Mouse (Mus musculus): ENCODE measurements around the gene Numb. TPM values are rescaled to one million over a fixed set of nuclear protein-coding genes. Genes with fewer than 3 reads are reported as not detected.

Gene Numb
- total and polyA plus RNA-seq, 3 experiments: 8.4 to 14.6 TPM; not detected in 1

DNA sequence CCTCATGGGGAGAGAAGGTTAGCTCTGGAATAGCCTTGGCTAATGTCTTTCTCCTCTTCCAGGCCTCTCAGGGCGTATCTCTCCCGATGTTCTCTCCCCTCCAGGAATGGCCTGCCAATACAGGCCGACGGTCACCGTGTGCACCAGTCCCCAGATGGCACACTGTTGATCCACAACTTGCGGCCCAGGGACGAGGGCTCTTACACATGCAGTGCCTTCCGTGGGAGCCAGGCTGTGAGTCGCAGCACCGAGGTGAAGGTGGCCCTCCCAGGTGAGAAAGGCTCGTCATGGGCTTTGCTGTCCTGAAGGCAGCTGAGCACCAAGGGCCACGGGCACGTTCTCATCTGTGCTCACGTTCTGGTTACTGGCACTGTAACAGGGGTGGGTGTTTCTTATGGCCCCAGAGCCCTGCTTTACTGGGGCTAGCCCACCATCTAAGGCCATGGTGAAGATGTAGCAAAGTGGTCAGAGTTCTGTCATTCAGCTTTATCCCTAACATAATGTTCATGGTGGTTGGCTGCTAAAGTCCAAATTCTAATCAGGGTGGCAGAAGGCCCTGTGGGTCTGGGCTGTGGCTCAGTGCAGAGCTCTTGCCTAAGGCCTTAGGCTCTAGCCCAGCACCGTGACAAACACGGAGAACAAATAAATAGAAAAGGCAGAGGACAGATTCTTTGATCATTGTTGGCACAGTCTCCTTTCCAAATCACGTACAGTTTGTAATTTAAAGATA is 132.5 kb downstream of the Numb start:
- DNase-seq (ENCODE audit: low read depth, low spot score): no peak
- no peaks in the 10 kb centered on the region for H3K79me2 ChIP-seq (ENCODE audit: control insufficient read depth, insufficient read depth, low read length, poor library complexity)
- no peaks in the 10 kb centered on the region for H3K9me3 ChIP-seq (replicated peaks; ENCODE audit: insufficient read depth, low read length)
- H3K36me3 ChIP-seq (ENCODE audit: control insufficient read depth in 1 of 2, insufficient read depth in 2 of 2, low read length in 2 of 2): no peaks in the 10 kb centered on the region; a peak in 1 of 4 replicates
- H3K27me3 ChIP-seq (ENCODE audit: control insufficient read depth in 1 of 2, insufficient read depth in 2 of 2, low read length in 2 of 2): no peaks in the 10 kb centered on the region
- no peak overlapping the region for H3K9ac ChIP-seq (ENCODE audit: control insufficient read depth, low read depth, low read length, poor library complexity, severe bottlenecking)
- H3K4me1 ChIP-seq (ENCODE audit: control insufficient read depth in 1 of 2, insufficient read depth in 2 of 2, low read length in 2 of 2): no peaks in the 10 kb centered on the region
- H3K4me3 ChIP-seq (ENCODE audit: control insufficient read depth in 1 of 2, insufficient read depth in 1 of 2, low read depth in 2 of 2, low read length in 2 of 2): no peak overlapping the region
- TF ChIP-seq UBTF (IDR thresholded peaks at IDR 0.05; ENCODE audit: borderline replicate concordance, insufficient read depth, low read depth, low read length): no peak
- no peak for TF ChIP-seq USF1 (IDR thresholded peaks at IDR 0.05; ENCODE audit: low read depth, low read length)
- no peak for TF ChIP-seq RAD21 (IDR thresholded peaks at IDR 0.05; ENCODE audit: low read depth, low read length)
- no peak for TF ChIP-seq EP300 (IDR thresholded peaks at IDR 0.05; ENCODE audit: low read depth in 1 of 2, low read length in 2 of 2)
- no peak for TF ChIP-seq MEF2A (IDR thresholded peaks at IDR 0.05; ENCODE audit: extremely low read depth, insufficient replicate concordance, low read depth, low read length, poor library complexity, severe bottlenecking)
- no peak for TF ChIP-seq CTCF (IDR thresholded peaks at IDR 0.05 in 2 of 3, conservative IDR thresholded peaks at IDR 0.05 in 1 of 3; ENCODE audit: control insufficient read depth in 1 of 3, insufficient read depth in 1 of 3, low read depth in 2 of 3, low read length in 3 of 3, poor library complexity in 1 of 3, severe bottlenecking in 1 of 3)
- TF ChIP-seq NELFE (IDR thresholded peaks at IDR 0.05; ENCODE audit: low read depth, low read length): no peak
- no peak for TF ChIP-seq ZNF384 (IDR thresholded peaks at IDR 0.05; ENCODE audit: low read depth, low read length)
- TF ChIP-seq USF2 (IDR thresholded peaks at IDR 0.05; ENCODE audit: borderline replicate concordance in 1 of 2, insufficient read depth in 1 of 2, low read depth in 1 of 2, low read length in 2 of 2): no peak
- TF ChIP-seq ETS1 (IDR thresholded peaks at IDR 0.05; ENCODE audit: low read depth, low read length): no peak
- no peak for TF ChIP-seq POLR2AphosphoS5 (IDR thresholded peaks at IDR 0.05; ENCODE audit: borderline replicate concordance, low read depth, low read length)
- no peak for TF ChIP-seq GATA1 (IDR thresholded peaks at IDR 0.05; ENCODE audit: low read depth, low read length)
- TF ChIP-seq SMC3 (IDR thresholded peaks at IDR 0.05; ENCODE audit: low read depth, low read length): no peak
- no peak for TF ChIP-seq MAX (IDR thresholded peaks at IDR 0.05; ENCODE audit: low read length)
- no peak for TF ChIP-seq MAZ (IDR thresholded peaks at IDR 0.05; ENCODE audit: low read depth, low read length)
- H3K27ac ChIP-seq (ENCODE audit: control insufficient read depth, low read depth, low read length): no peak overlapping the region

GRCm38 (mm10) chr12:83785305-83785704 is 136.4 kb downstream of the Numb start:
- no peaks in the 10 kb centered on the region for H3K79me2 ChIP-seq (ENCODE audit: control insufficient read depth, insufficient read depth, low read length, poor library complexity)
- no peaks in the 10 kb centered on the region for H3K27me3 ChIP-seq (ENCODE audit: control insufficient read depth in 1 of 2, insufficient read depth in 2 of 2, low read length in 2 of 2)
- no peaks in the 10 kb centered on the region for H3K4me1 ChIP-seq (ENCODE audit: control insufficient read depth in 1 of 2, insufficient read depth in 2 of 2, low read length in 2 of 2)
- no peak overlapping the region for H3K4me3 ChIP-seq (ENCODE audit: control insufficient read depth in 1 of 2, insufficient read depth in 1 of 2, low read depth in 2 of 2, low read length in 2 of 2)
- no peak overlapping the region for H3K27ac ChIP-seq (ENCODE audit: control insufficient read depth, low read depth, low read length)
- H3K9me3 ChIP-seq (replicated peaks; ENCODE audit: insufficient read depth, low read length): no peaks in the 10 kb centered on the region
- no peak for DNase-seq (ENCODE audit: low read depth, low spot score)
- no peak overlapping the region for H3K9ac ChIP-seq (ENCODE audit: control insufficient read depth, low read depth, low read length, poor library complexity, severe bottlenecking)
- H3K36me3 ChIP-seq (ENCODE audit: control insufficient read depth in 1 of 2, insufficient read depth in 2 of 2, low read length in 2 of 2): no peaks in the 10 kb centered on the region
- TF ChIP-seq TCF12 (IDR thresholded peaks at IDR 0.05; ENCODE audit: low read depth, low read length) (no peak), NELFE (IDR thresholded peaks at IDR 0.05; ENCODE audit: low read depth, low read length) (no peak), CTCF (IDR thresholded peaks at IDR 0.05 in 2 of 3, conservative IDR thresholded peaks at IDR 0.05 in 1 of 3; ENCODE audit: control insufficient read depth in 1 of 3, insufficient read depth in 1 of 3, low read depth in 2 of 3, low read length in 3 of 3, poor library complexity in 1 of 3, severe bottlenecking in 1 of 3) (no peak), MAFK (IDR thresholded peaks at IDR 0.05; ENCODE audit: borderline replicate concordance, low read depth, low read length) (no peak), CHD2 (IDR thresholded peaks at IDR 0.05; ENCODE audit: low read length) (no peak), JUND (IDR thresholded peaks at IDR 0.05; ENCODE audit: low read depth, low read length) (no peak), SMC3 (IDR thresholded peaks at IDR 0.05; ENCODE audit: low read depth, low read length) (no peak), UBTF (IDR thresholded peaks at IDR 0.05; ENCODE audit: borderline replicate concordance, insufficient read depth, low read depth, low read length) (no peak), USF1 (IDR thresholded peaks at IDR 0.05; ENCODE audit: low read depth, low read length) (no peak), SIN3A (IDR thresholded peaks at IDR 0.05; ENCODE audit: low read length) (no peak), TAL1 (IDR thresholded peaks at IDR 0.05; ENCODE audit: low read length) (no peak), POLR2A (IDR thresholded peaks at IDR 0.05; ENCODE audit: control insufficient read depth in 1 of 2, insufficient read depth in 1 of 2, low read depth in 1 of 2, low read length in 2 of 2, poor library complexity in 1 of 2) (no peak), POLR2AphosphoS5 (IDR thresholded peaks at IDR 0.05; ENCODE audit: borderline replicate concordance, low read depth, low read length) (no peak), ETS1 (IDR thresholded peaks at IDR 0.05; ENCODE audit: low read depth, low read length) (no peak), ZNF384 (IDR thresholded peaks at IDR 0.05; ENCODE audit: low read depth, low read length) (no peak)

Measured in MEL (cell line).